Mouse (Mus musculus) large intestine, adult 2 months (tissue): ENCODE data around the gene a. TPM values are rescaled to one million over a fixed set of nuclear protein-coding genes. Genes with fewer than 3 reads are reported as not detected.

Source experiments
- DNase-seq: peaks from one replicate; pipeline ENCODE4 v3.0.0-alpha.2; 2012; ENCODE audit warnings: low read depth, low spot score
- WGBS: fragments of 180-500 bp; shearing (Covaris S2); methylation state at CpG from one replicate; pipeline ENCODE4 v1.1.7; 2018; 5-methylcytosine and 5-hydroxymethylcytosine counted together
- polyA plus RNA-seq: library from polyadenylated mRNA; depleted of rRNA; stranded (reverse); fragments of >200 nt; gene quantifications from 2 replicates; pipeline ENCODE4 v1.2.3, GENCODE M21; 2012; rRNA removed

Gene a
- polyA plus RNA-seq = 0.36 and 2.5 TPM in 2 replicates

GRCm38 (mm10) chr2:154790656-154791483, at the start of gene a, which contains the start of gene Raly:
Gene a (plus strand): TSS chr2:154791402.
Gene Raly (plus strand): TSS chr2:154791096.
- whole genome bisulfite sequencing = under 1% methylated on average over 88 of the region's 89 CpGs
- DNase-seq = peak; percentile 92

DNA sequence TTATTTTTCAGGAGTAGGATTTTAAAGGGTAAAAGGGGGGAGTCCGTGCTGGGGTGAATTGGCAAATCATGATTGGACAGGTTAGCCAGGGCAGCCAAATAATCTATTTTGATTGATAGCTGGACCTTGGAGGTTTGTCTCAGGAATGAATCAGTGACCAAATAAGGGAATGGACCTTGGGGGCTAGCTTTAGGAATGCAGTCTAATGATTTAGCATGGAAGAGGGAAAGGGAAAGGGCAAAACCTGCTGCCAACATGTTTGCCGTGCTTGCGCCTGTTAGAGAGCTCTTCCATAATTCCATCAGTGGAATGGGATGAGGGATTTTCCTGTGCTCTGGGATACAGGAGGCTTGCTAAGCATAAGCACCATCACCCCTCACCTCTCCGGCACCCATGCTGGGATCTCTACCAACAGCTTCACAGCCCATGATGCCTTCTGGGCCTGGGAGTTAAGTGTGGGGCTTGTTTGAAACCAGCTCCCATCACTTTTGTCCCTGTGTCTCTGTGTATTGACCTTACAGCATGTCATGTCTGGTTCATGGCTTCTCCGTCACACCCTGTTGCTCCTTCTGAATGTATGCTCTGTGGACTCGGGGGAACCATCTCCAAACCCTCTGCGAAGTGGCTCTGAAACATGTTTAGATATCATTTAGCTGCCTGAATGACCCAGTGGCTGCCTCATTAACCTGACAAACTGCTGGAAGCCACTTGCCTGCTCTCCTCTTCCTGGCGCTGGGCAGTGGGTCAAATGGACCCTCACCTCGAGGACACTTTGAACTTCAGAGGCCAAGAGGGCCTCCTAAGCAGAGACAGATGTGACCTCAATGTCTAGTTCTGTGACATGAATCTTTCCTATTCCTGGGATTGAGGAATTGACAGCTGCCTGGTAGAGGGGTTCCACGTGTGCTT, 48.0 kb upstream of the a start:
- no peak for DNase-seq
- 70% methylated on average over 10 of the region's 10 CpGs for WGBS

- no peak for DNase-seq
- 74% methylated on average over 4 of the region's 4 CpGs for WGBS
Measured at GRCm38 (mm10) chr2:154743915-154744314, 47.3 kb upstream of the a start.

DNA sequence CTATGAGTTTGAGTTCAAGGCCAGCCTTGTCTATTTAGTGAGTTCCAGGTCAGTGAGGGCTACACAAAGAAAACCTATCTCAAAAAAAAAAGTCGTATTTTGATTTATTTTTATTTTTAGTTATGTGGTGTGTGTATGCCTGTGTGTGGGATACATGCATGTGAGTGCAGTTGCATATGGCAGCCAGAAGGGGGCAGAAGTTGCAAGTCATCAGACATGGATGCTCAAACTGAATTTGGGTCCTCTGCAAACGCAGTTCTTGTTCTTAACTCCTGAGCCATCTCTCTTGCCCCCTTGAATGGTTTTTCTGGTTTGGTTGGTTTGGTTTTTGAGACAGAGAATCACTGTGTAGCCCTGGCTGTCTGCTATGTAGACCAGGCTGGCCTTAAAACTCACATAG, 42.8 kb upstream of the a start:
- no peak for DNase-seq
- 94% methylated on average over 2 of the region's 2 CpGs for WGBS

DNA sequence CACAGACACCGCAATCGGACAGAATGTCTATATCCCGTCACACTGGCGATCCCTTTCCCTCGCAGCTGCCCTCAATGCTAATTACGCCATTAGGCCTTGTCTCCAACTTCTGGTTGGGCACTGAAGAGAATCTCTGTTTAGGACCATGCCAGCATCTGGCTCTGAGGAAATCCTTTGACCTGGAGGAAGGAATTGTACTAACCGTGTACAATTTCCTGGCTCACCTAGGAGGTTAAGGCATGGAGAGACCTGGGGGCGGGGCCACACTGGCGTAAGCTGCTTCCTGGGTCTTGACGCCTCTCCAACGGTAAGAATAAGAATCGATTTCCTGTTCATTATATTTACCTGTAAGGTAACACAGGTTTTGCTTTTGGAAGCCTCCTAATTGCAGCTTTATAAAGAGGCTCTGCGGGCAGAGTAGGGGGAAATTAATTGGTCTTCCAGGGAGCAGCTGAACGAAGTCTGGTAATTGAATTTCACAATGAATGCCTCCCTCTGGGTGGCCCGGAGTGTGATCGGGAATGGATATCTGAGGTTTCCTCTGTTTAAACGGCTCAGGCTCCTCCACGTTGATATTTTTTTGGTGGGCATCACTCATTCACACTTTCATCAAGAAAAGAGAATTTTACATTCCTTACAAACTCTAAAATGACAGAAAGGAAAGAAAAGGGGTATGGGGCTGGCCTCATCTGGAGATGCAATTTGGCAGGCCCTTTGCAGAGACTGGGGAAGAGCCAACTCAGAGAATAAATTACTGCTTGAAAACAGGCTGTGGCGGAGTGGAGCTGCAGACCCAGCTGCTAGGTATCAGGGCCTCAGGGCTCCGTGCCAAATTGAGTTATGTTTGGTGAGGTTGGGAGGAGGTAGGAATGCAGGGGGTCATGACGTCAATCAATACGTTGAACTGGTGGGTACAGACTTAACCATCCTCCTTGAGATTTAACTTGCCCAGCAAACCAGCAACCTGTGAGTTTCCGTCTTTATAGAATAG, 41.9 kb upstream of the a start:
- no peak for DNase-seq
- 69% methylated on average over 23 of the region's 23 CpGs for WGBS

GRCm38 (mm10) chr2:154751924-154752323, 39.3 kb upstream of the a start:
- no peak for DNase-seq
- 46% methylated on average over 8 of the region's 8 CpGs for WGBS

DNA sequence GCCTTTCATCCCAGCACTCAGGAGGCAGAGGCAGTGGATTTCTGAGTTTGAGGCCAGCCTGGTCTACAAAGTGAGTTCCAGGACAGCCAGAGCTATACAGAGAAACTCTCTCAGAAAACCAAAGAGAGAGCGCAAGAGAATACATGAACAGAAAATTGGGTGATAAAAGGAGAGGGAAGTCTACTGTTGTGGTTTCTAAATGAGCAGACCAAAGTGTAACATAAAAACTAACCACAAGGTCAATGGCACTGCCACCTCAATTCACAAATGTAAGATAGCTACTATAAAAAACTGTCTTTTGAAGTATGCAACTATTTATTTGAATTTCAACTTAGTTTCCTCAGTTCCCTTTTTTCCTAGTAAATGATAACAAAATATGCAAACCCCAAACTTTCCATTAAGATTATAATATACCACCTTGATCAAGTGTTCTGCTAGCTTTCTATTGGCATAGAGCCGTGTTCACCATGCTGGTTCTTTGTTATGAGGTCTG, 37.1 kb upstream of the a start:
- 78% methylated on average over 2 of the region's 2 CpGs for WGBS
- no peak for DNase-seq

- DNase-seq = no peak
- WGBS = 65% methylated on average over 6 of the region's 6 CpGs
Measured at GRCm38 (mm10) chr2:154755791-154756190, 35.4 kb upstream of the a start.

DNA sequence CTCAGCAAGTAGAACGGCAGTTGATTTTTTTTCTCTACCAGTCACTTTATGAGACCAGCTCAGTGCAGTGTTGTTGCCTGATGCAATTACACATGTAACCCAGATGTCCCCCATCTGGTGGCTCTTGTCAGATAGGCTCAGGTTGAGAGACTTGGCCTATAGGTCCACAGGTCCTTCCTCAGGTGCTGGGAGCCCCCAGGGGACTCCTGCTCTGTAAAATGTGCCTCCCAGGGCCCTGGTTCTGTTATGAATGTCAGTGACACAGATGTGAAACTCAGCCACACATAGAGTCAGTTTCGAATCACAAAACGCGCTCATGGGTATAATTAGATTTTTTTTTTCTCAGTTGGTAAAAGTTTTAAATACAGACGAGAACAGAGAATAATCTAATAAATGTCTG, 33.5 kb upstream of the a start:
- 89% methylated on average over 5 of the region's 5 CpGs for WGBS
- no peak for DNase-seq

GRCm38 (mm10) chr2:154758454-154758853, 32.7 kb upstream of the a start:
- WGBS = 80% methylated on average over 1 of the region's 1 CpGs
- no peak for DNase-seq

GRCm38 (mm10) chr2:154763226-154763625, 28.0 kb upstream of the a start:
- no peak for DNase-seq
- 69% methylated on average over 3 of the region's 3 CpGs for WGBS

DNA sequence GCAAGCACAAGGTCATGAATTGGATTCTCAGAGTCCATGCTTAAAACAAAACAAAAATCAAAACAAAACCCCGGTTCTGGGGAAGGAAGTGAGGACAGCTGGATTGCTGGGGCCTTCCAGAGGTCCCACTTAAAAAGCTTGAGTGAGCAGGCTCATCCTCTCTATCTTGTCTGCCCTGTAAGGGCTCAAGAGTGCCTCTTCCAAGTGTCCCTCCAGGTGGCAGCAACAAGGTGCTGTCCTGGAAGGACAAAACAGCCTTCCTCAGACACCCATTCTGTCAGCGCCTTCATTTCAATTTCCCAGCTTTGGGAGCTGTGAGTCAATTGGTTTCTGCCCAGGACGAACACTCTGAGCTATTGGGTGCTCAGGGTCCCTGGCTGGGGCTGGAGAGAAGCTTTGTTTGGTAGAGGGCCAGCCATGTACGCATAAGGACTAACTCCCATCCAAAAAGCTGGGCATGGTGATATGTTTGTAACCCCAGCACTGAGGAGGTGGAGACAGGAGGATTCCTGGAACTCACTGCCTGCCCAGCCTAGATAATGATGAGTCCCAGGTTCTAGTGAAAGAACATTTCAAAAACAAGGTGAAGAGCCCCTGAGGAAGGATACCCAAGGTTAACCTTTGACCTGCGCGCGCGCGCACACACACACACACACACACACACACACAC, 26.2 kb upstream of the a start:
- no peak for DNase-seq
- WGBS = 83% methylated on average over 9 of the region's 9 CpGs

DNA sequence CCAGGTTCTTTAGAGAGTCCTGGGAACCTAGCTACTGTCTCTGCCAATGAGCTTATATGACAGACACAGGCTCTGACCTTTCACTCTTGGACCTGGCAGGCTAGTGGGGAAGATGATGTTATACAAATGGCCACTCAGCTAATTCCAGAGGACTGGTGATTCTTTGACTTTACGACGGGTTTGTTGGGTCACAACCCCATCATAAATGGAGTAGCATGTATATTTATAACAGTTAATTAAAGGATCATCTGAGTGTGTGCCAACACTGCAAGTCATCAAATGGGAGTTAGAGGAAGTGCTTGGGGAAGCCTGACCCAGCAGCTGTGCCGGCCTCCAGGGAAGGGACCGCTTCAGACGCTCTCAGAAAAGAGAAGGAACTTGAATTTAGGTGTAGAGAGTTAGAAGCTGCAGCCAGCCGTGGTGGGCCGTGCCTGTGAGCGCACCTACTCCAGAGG, 25.6 kb upstream of the a start:
- 37% methylated on average over 8 of the region's 8 CpGs for WGBS

GRCm38 (mm10) chr2:154767051-154767450, 24.2 kb upstream of the a start:
- no peak for DNase-seq
- WGBS = 85% methylated on average over 6 of the region's 6 CpGs

More for the DNA sequence above, 25.6 kb upstream of the a start:
- DNase-seq = no peak

- no peak for DNase-seq
Measured at GRCm38 (mm10) chr2:154769930-154770329, 21.3 kb upstream of the a start, which contains the start of gene Gm14214. Gene Gm14214 (minus strand): TSS chr2:154770030.

DNA sequence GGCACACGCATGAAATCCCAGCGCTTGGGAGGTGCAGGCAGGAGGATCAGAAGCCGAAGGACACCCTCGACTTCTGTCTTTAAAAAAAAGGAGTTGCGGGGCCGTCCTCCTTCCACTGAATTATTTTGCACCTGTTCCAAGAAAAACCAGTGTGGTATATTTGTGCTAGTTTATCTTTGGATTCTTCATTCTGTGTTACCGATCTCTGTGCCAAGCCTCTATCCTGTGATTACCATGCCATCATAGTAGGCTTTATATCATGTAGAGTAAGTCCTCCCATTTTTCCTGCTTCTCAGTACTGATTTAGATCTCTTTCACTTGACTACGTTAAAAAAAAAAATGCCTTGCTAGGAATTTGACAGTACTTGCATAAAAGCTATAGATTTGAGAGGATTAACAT, 19.6 kb upstream of the a start:
- no peak for DNase-seq
- WGBS = 80% methylated on average over 8 of the region's 8 CpGs

- 80% methylated on average over 1 of the region's 1 CpGs for WGBS
- no peak for DNase-seq
Measured at GRCm38 (mm10) chr2:154774032-154774431, 17.2 kb upstream of the a start.

- DNase-seq = no peak
- WGBS = 69% methylated on average over 7 of the region's 7 CpGs
Measured at GRCm38 (mm10) chr2:154776496-154776895, 14.7 kb upstream of the a start.

DNA sequence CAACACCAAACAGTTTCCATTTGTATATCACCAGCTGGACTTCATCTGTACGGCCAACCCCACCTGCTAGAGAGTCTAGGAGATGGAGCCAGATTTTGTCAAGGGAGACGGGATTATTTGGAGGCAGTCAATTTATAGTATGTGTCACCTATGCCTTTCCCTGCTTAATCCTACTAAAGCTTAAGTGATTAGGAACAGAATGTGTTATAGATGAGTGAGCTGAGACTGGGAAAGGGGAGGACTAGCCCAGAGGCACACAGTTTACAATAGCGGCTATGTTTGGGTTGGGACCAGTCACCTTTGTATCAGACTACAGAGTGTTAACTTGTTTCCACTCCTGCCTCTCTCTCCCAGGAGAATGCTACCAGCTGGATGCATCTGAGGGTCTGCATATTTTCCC, 11.6 kb upstream of the a start:
- 66% methylated on average over 3 of the region's 3 CpGs for WGBS
- no peak for DNase-seq
